Mouse (Mus musculus) neural tube, embryonic 14.5 days (tissue): Measurements from ENCODE around the gene Pitpnm2. TPM values are rescaled to one million over a fixed set of nuclear protein-coding genes. Genes with fewer than 3 reads are reported as not detected.
A peak's percentile ranks its signal among the peaks of the same experiment; 100 is the strongest.

Experiments
- ATAC-seq: fragments of 200-750 bp; cut with Nextera tagmentation; 2 replicates; pipeline ENCODE4 v1.8.0; 2017; ENCODE audit warnings: low read depth, mild to moderate bottlenecking, moderate TSS enrichment, moderate library complexity
- H3K27ac ChIP-seq: fragments of 300-500 bp; sonication (generic); 2 replicates; pipeline ENCODE4 v1.5.1; 2014; ENCODE audit warnings: low read depth, mild to moderate bottlenecking, control low read depth, low read length, moderate library complexity, mixed read lengths
- H3K27me3 ChIP-seq: fragments of 300-500 bp; sonication (generic); 2 replicates; pipeline ENCODE4 v1.6.1; 2014; ENCODE audit warnings: low read length; ENCODE audit not compliant: control insufficient read depth, insufficient read depth
- H3K36me3 ChIP-seq: fragments of 300-500 bp; sonication (generic); 2 replicates; pipeline ENCODE4 v1.6.1; 2014; ENCODE audit warnings: low read length, mixed read lengths; ENCODE audit not compliant: control insufficient read depth, insufficient read depth
- H3K4me1 ChIP-seq: fragments of 300-500 bp; sonication (generic); 2 replicates; pipeline ENCODE4 v1.6.1; 2014; ENCODE audit warnings: low read length; ENCODE audit not compliant: control insufficient read depth, insufficient read depth
- H3K4me2 ChIP-seq: fragments of 300-500 bp; sonication (generic); 2 replicates; pipeline ENCODE4 v1.6.1; 2014; ENCODE audit warnings: mild to moderate bottlenecking, low read depth, low read length, control low read depth
- H3K4me3 ChIP-seq: fragments of 300-500 bp; sonication (generic); 2 replicates; pipeline ENCODE4 v1.5.1; 2014; ENCODE audit warnings: low read depth, low read length, control low read depth, mixed read lengths
- H3K9ac ChIP-seq: fragments of 300-500 bp; sonication (generic); replicated peaks from 2 replicates; pipeline ENCODE4 v1.6.1; 2014; ENCODE audit warnings: low read depth, mild to moderate bottlenecking, control low read depth, low read length, mixed read lengths
- H3K9me3 ChIP-seq: fragments of 300-500 bp; sonication (generic); 2 replicates; pipeline ENCODE4 v1.6.1; 2016; ENCODE audit warnings: low read length; ENCODE audit not compliant: control insufficient read depth
- WGBS: fragments of 180-500 bp; shearing (Covaris S2); extraction: QIAGEN DNeasy Blood & Tissue Kit; methylation state at CpG from one replicate; pipeline ENCODE4 v1.1.7; 2014; 5-methylcytosine and 5-hydroxymethylcytosine counted together
- polyA plus RNA-seq: library from polyadenylated mRNA; unstranded; fragments of >200 nt; fragmentation: Nextera tagmentation; extraction: Ambion mirVana; gene quantifications from 2 replicates; pipeline ENCODE4 v1.2.1, GENCODE M21; 2014

The Pitpnm2 gene
- polyA plus RNA-seq, 1 experiment from 2014 or later, result 14.3 TPM

DNA sequence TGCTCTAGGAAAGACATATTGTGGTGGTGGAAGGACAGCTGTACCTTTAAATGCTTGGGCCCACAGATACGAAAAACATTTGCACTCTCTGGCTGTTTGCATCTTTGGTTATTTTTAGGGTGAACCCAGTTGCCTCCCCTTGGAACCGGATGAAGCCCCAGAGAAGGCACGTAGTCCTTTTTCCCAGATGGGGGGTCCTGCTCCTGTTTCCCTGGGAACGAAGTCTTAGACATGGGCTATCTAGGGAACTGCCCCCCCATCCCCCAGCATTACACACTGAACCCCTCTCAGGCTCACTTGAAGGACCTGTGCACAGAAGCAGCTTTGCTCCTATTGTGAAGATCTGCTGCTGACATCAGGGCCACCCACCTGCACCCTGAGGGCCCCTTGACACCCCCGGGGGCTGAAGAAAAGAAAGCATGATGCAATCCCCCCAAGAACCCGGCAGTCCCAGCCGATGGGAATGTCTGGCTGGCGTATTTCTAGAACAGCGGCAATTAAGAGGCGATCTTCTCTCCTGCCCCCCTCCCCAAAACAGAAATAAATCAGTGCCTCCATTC is 56.8 kb downstream of the Pitpnm2 start:
- no peak overlapping the region for H3K4me2 ChIP-seq
- peaks cover 18% of the 10 kb centered on the region for H3K4me1 ChIP-seq
- WGBS, result 34% methylated on average over 10 of the region's 10 CpGs
- H3K9ac ChIP-seq, result no peak overlapping the region; the same call in 1 of the 2 replicates
- ATAC-seq, result no peak
- peak overlapping the region; percentile 10; the same call in 1 of the 2 replicates for H3K27ac ChIP-seq
- no peaks in the 10 kb centered on the region for H3K9me3 ChIP-seq
- H3K4me3 ChIP-seq, result no peak overlapping the region
- no peaks in the 10 kb centered on the region for H3K27me3 ChIP-seq
- H3K36me3 ChIP-seq, result no peaks in the 10 kb centered on the region

DNA sequence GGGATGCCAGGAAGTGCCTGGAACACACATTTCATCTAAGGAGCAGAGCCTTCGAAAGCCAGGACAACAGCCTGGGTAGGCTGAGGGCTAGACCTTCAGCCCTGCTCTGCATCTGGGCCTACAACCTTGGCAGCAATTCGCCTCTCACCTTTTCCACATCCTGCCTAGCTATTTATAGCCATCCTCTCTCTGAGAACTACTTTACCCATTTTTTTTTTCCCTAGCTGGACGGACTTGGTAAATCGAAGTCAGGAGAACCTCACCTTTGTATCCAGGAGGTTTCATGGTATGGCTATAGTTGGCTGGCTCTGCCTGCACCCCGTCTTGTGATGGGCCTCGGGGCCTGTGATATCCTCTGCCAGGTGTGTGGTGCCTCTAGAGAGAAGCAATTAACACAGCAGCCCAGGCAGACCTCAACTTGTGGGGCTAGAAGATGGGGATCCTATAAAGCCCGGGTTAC is 57.3 kb downstream of the Pitpnm2 start:
- H3K4me2 ChIP-seq, result no peak overlapping the region
- H3K4me3 ChIP-seq, result no peak overlapping the region
- WGBS, result 88% methylated on average over 7 of the region's 7 CpGs
- no peak overlapping the region for H3K9ac ChIP-seq
- no peaks in the 10 kb centered on the region for H3K9me3 ChIP-seq
- no peak overlapping the region for H3K27ac ChIP-seq
- H3K36me3 ChIP-seq, result no peaks in the 10 kb centered on the region
- peaks cover 24% of the 10 kb centered on the region for H3K4me1 ChIP-seq
- no peak for ATAC-seq
- H3K27me3 ChIP-seq, result no peaks in the 10 kb centered on the region

DNA sequence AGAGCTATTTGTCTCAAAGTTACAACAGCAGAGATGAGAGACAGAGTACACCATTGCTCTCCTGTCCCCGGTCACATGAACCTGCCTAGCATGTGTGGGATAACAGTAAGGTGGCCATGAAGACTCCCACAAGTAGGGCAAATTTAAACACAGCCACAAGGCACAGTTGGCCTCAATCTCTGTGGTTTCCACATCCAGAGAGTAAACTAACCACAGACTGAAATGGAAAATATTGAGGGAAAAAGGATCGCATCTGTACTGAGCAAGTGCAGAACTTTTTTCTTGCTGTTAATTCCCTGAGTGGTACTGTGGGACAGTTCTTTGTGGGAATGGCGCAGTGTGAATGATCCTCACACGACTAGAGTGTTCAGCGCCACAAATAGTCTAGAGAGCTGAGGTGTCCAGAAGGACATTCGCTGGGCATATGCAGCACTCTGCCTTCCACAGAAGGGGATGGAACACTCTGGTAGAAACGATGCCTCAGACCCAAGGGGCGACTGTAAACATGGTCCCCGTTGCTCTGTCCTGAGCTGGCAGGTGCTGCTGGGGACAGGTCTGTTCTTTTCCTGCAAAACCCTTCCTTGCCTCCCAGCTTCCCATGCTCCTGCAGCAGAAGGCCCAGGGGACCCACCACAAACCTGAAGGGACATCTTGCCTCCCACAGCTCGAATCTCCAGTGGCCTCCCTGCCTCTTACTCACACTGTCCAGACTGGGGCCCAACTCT is 59.3 kb downstream of the Pitpnm2 start:
- H3K4me3 ChIP-seq, result no peak overlapping the region
- no peaks in the 10 kb centered on the region for H3K36me3 ChIP-seq
- no peak overlapping the region for H3K27ac ChIP-seq
- H3K9me3 ChIP-seq, result no peaks in the 10 kb centered on the region
- 82% methylated on average over 10 of the region's 10 CpGs for WGBS
- ATAC-seq, result no peak
- H3K4me2 ChIP-seq, result no peak overlapping the region
- H3K9ac ChIP-seq, result no peak overlapping the region
- H3K27me3 ChIP-seq, result no peaks in the 10 kb centered on the region
- H3K4me1 ChIP-seq, result peaks cover 43% of the 10 kb centered on the region

DNA sequence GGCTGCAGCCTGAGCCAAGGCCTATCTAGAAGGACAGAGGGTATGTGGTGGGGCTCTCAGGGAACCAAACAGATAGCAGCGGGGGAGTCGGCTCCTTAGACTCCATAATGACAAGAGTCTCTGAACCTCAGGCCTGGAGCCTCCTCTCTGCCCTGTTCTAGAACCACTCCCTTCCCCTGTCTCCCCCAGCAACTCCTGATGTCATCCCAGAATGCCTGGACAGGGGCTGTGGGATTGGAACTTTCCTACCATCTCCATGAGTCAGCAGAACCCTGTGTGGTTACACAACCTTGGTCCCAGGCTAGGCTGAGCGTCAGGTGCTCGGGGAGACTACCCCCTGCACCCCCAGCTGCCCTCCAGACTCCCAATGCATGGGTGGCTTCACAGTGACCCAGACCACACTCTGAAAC is 60.0 kb downstream of the Pitpnm2 start:
- H3K36me3 ChIP-seq, result no peaks in the 10 kb centered on the region
- no peaks in the 10 kb centered on the region for H3K27me3 ChIP-seq
- ATAC-seq, result no peak
- H3K27ac ChIP-seq, result no peak overlapping the region
- WGBS, result 94% methylated on average over 4 of the region's 4 CpGs
- peaks cover 50% of the 10 kb centered on the region for H3K4me1 ChIP-seq
- H3K9me3 ChIP-seq, result no peaks in the 10 kb centered on the region
- H3K4me2 ChIP-seq, result no peak overlapping the region
- no peak overlapping the region for H3K4me3 ChIP-seq
- no peak overlapping the region for H3K9ac ChIP-seq

DNA sequence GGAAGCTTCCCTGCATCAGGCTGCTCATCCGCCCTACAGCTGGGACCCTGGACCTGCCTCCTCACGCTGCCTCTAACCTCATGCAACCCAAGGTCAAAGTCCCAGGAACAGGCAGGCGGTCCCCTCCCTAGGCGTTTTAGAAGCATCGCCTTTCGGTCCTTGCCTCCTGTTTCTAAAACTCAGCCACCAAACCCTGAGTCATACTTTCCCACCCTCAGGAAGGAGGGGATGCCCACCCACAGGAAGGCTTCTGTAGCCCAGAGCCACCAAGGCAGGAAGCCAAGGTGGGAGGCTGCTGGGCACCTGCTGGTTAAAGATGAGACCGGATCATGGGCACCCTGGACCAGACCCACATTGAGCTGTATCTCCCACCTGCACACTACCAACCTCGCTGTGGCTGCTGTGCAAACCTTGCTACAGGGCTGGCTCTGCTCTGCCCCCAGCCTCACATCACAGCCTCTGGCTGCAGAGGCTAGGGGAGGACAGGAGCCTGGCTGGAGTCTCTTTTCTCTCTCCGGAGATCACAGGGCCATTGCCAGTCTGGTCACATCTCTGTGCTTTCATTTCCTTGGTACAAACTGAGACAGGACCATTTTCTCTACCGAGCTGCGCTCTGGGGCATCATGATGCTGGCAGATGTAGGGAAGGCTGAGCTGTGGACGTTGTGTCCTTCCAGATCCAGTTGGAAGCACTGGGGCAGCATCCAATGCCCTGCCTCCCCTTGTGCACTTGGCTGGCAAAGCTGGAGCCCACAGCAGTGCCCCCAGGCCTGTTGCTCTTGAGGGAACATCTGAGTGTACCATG is 61.9 kb downstream of the Pitpnm2 start:
- no peak for ATAC-seq
- H3K9ac ChIP-seq, result peak overlapping the region; percentile 22
- 44% methylated on average over 12 of the region's 12 CpGs for WGBS
- no peaks in the 10 kb centered on the region for H3K36me3 ChIP-seq
- peak overlapping the region; percentile 56 for H3K4me2 ChIP-seq
- no peak overlapping the region for H3K4me3 ChIP-seq
- no peaks in the 10 kb centered on the region for H3K27me3 ChIP-seq
- no peaks in the 10 kb centered on the region for H3K9me3 ChIP-seq
- peaks cover 49% of the 10 kb centered on the region for H3K4me1 ChIP-seq
- H3K27ac ChIP-seq, result peak overlapping the region; percentile 85

DNA sequence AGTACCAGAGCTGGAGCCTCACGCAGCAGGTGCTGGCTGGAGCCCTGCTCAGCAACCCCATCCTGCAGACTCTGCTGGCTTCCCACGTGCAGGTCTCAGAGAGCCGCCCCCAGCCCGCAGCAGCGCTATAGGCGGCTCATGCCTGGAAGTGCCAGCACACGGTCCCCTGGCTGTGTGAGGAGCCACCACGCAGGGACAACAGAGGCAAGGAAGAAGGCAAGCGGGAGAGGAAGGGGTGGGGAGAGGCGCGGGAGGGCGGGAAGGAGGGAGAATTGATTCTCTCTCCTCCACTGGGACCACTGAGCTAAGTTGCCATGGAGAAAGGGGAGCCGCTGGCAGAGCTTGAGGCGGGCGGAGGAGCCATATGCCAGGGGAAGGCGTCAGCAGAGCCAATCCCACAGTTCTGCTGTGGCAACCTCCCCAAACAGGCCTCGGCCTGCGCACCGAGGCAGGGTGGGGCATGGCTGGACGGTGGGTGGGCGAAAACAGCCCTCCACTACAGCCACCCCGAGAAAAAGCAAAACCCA is 62.5 kb downstream of the Pitpnm2 start:
- WGBS, result 3% methylated on average over 17 of the region's 22 CpGs
- no peaks in the 10 kb centered on the region for H3K9me3 ChIP-seq
- peak overlapping the region; percentile 85 for H3K27ac ChIP-seq
- no peaks in the 10 kb centered on the region for H3K36me3 ChIP-seq
- H3K27me3 ChIP-seq, result no peaks in the 10 kb centered on the region
- peak; percentile 78 for ATAC-seq
- peak overlapping the region; percentile 26 for H3K4me3 ChIP-seq
- H3K4me1 ChIP-seq, result peaks cover 48% of the 10 kb centered on the region
- H3K9ac ChIP-seq, result peak overlapping the region; percentile 22
- H3K4me2 ChIP-seq, result peak overlapping the region; percentile 56

DNA sequence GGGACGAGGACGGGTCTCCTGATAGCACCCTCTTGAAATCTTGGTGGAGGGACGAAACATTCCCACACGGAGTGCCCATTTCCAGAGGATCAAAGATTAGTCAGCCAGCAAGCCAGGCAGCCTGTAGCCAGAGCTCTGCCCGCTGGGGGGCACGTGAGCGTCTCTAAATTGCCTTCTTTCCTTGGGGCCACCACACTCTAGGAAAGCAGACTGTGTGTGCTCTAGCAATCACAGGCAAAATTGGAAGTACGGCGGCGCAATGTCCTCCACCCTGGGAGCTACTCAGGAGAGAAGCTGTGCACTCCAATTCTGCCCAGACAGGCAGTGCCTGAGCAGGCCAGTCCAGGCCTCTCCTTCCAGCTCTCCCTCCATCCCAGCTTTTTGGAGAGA is 63.1 kb downstream of the Pitpnm2 start:
- WGBS, result 40% methylated on average over 10 of the region's 10 CpGs
- Histone ChIP-seq H3K27ac (peak overlapping the region; percentile 85), H3K27me3 (no peaks in the 10 kb centered on the region), H3K9me3 (no peaks in the 10 kb centered on the region), H3K4me2 (peak overlapping the region; percentile 56), H3K36me3 (no peaks in the 10 kb centered on the region), H3K4me3 (peak overlapping the region; percentile 26), H3K4me1 (peaks cover 48% of the 10 kb centered on the region), H3K9ac (peak overlapping the region; percentile 22; the same call in 1 of the 2 replicates)
- ATAC-seq, result no peak; the same call in 1 of the 2 replicates

DNA sequence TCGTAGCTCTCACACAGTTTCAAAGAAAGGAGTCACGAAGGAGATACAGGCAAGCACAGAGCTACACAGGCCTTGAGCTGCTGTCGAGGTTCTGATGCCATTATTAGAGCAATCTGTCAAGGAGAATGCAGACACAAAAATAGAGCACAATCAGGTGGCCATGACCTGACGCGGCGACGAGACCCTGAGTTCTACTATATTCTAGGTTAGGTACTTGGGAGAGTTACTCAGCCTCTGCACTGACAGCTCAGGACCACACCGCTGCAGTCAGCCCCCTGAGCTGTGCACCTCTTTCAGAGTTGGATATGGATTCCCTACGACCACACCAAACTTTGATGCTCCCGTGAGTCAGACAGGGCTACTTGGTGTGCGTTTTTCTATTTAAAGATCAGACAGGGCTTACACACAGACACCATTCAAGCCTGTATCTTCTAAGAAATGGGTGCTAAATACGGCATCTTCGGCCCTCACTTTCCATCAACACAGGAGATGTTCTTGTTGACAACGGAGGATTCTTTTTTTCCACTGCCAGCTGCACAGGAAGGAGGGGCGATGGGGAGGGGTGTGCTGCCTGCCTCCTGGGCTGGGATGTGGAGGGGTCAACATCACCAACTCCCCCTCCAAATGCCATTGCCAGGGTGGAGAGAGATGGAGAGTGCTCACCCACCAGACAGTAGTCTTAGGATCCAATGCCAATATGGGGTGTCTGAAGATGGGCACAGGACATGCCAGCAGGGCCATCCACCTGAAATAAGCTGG is 63.7 kb downstream of the Pitpnm2 start:
- Histone ChIP-seq H3K36me3 (no peaks in the 10 kb centered on the region), H3K4me2 (peak overlapping the region; percentile 56), H3K9me3 (no peaks in the 10 kb centered on the region), H3K27ac (peak overlapping the region; percentile 85; the same call in 1 of the 2 replicates), H3K4me1 (peaks cover 48% of the 10 kb centered on the region), H3K9ac (peak overlapping the region; percentile 41; the same call in 1 of the 2 replicates), H3K4me3 (peak overlapping the region; percentile 28; the same call in 1 of the 2 replicates), H3K27me3 (no peaks in the 10 kb centered on the region)
- WGBS, result 52% methylated on average over 15 of the region's 15 CpGs
- ATAC-seq, result no peak
